Mouse (Mus musculus) bone marrow macrophage, adult 2 months (primary cell): ENCODE measurements around the gene Bcor. TPM values are rescaled to one million over a fixed set of nuclear protein-coding genes. Genes with fewer than 3 reads are reported as not detected.
A peak's percentile ranks its signal among the peaks of the same experiment; 100 is the strongest.

Experiments
- H3K27ac ChIP-seq: 2 replicates; pipeline ENCODE4 v1.5.1; 2012; ENCODE audit warnings: low read depth, low read length; ENCODE audit not compliant: insufficient read depth
- H3K4me1 ChIP-seq: 2 replicates; pipeline ENCODE4 v1.6.1; 2012; ENCODE audit warnings: low read length; ENCODE audit not compliant: control insufficient read depth, insufficient read depth
- H3K4me3 ChIP-seq: 2 replicates; pipeline ENCODE4 v1.5.1; 2012; ENCODE audit warnings: mild to moderate bottlenecking, low read length, moderate library complexity; ENCODE audit not compliant: insufficient read depth
- CTCF ChIP-seq: IDR thresholded peaks from 2 replicates; pipeline ENCODE4 v1.5.1; 2012; ENCODE audit warnings: low read depth, mild to moderate bottlenecking, low read length, moderate library complexity
- POLR2A ChIP-seq: IDR thresholded peaks from 2 replicates; pipeline ENCODE4 v1.6.1; 2012; ENCODE audit warnings: mild to moderate bottlenecking, low read depth, low read length, borderline replicate concordance
- polyA plus RNA-seq: library from polyadenylated mRNA; stranded (reverse); fragments of >200 nt; gene quantifications from 2 replicates; pipeline ENCODE4 v1.2.4, GENCODE M21; 2012; ENCODE audit not compliant: missing spikeins, insufficient read depth, insufficient read length

Bcor gene
- polyA plus RNA-seq, 1 experiment, result 11.4 TPM

GRCm38 (mm10) chrX:12096783-12097526 is 63.2 kb downstream of the Bcor start:
- Histone ChIP-seq H3K4me3 (no peak overlapping the region), H3K4me1 (peaks cover 40% of the 10 kb centered on the region), H3K27ac (no peak overlapping the region)
- TF ChIP-seq CTCF (no peak), POLR2A (no peak)

- TF ChIP-seq CTCF (no peak), POLR2A (no peak)
- Histone ChIP-seq H3K27ac (no peak overlapping the region), H3K4me3 (no peak overlapping the region), H3K4me1 (peaks cover 50% of the 10 kb centered on the region)
Observed at GRCm38 (mm10) chrX:12093371-12093770, 66.8 kb downstream of the Bcor start.

- Histone ChIP-seq H3K4me3 (peak overlapping the region; percentile 61), H3K4me1 (peaks cover 41% of the 10 kb centered on the region), H3K27ac (peak overlapping the region; percentile 87)
- TF ChIP-seq CTCF (no peak), POLR2A (no peak)
Observed at GRCm38 (mm10) chrX:12091431-12092061, 68.6 kb downstream of the Bcor start.

GRCm38 (mm10) chrX:12090871-12091404 is 69.2 kb downstream of the Bcor start:
- H3K4me1 ChIP-seq, result peaks cover 35% of the 10 kb centered on the region
- H3K27ac ChIP-seq, result peak overlapping the region; percentile 87
- peak overlapping the region; percentile 61 for H3K4me3 ChIP-seq
- TF ChIP-seq CTCF, result no peak
- no peak for TF ChIP-seq POLR2A

- Histone ChIP-seq H3K27ac (peak overlapping the region; percentile 87), H3K4me3 (peak overlapping the region; percentile 61), H3K4me1 (peaks cover 29% of the 10 kb centered on the region)
- no peak for TF ChIP-seq POLR2A
- no peak for TF ChIP-seq CTCF
Observed at GRCm38 (mm10) chrX:12090151-12090870, 69.8 kb downstream of the Bcor start.

GRCm38 (mm10) chrX:12089353-12090081 is 70.6 kb downstream of the Bcor start:
- Histone ChIP-seq H3K4me3 (peak overlapping the region; percentile 61; the same call in 1 of the 2 replicates), H3K4me1 (peaks cover 23% of the 10 kb centered on the region), H3K27ac (peak overlapping the region; percentile 89)
- TF ChIP-seq POLR2A (no peak), CTCF (no peak)

- peak overlapping the region; percentile 44; the same call in 1 of the 2 replicates for H3K4me3 ChIP-seq
- peaks cover 18% of the 10 kb centered on the region for H3K4me1 ChIP-seq
- H3K27ac ChIP-seq, result peak overlapping the region; percentile 89
- TF ChIP-seq POLR2A (no peak), CTCF (no peak)
Observed at GRCm38 (mm10) chrX:12089027-12089340, 71.2 kb downstream of the Bcor start.

GRCm38 (mm10) chrX:12088301-12089026 is 71.7 kb downstream of the Bcor start:
- Histone ChIP-seq H3K27ac (peak overlapping the region; percentile 89), H3K4me1 (peaks cover 14% of the 10 kb centered on the region), H3K4me3 (peak overlapping the region; percentile 68)
- TF ChIP-seq POLR2A (no peak), CTCF (no peak)

- peak overlapping the region; percentile 68 for H3K4me3 ChIP-seq
- peaks cover 12% of the 10 kb centered on the region for H3K4me1 ChIP-seq
- H3K27ac ChIP-seq, result peak overlapping the region; percentile 89
- TF ChIP-seq CTCF (no peak), POLR2A (no peak)
Observed at GRCm38 (mm10) chrX:12087511-12088300, 72.4 kb downstream of the Bcor start.
